Mouse (Mus musculus): Measurements from ENCODE around the gene Nenf.

The Nenf gene

DNA sequence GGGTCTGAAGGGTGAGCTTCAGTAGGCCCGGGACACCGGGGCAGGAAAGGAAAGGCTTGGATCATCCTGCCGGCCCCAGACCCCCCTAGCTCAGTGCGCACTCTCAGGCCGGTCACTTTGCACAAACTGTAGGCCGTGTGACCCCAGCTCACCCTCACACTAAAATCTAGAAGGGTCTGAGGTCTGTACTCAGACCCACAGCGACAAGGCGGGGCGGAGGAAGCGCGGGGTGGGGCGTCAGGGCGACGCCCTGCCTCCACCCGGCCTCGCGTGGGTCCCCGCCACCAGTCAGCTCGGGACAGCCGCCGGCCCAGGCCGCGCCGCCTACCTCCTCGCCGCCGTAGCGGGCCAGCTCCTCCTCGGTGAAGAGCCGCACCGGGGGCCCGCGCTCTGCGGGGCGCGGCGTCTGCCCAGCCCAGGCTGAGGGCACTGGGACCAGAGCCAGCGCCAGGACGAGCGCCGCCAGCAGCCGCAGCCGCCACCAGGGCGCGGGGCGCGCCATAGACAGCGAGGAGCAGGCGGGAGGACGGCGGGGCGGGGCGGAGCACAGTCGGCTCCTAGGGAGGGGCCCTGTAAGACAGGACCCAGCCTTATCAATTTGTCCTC, at the start of gene Nenf:
Gene Nenf, minus strand, starts transcription at position 604 of the 606 bp plus-strand sequence.
- peak; percentile 86 for DNase-seq

DNA sequence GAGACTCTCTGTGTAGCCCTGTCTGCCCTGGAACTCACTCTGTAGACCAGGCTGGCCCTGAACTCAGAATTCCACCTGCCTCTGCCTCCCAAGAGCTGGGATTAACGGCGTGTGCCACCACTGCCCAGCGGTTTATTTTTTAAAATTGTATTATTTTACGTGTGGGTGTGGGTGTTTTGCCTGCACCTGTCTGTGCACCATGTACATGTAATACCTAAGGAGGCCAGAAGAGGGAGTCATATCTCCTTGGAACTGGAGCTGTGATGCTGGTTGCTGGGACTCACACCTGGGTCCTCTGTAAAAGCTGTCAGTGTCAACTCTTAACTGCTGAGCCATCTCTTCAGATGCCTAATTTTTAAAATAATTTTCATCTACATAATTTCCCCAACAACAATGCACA, 46.5 kb upstream of the Nenf start:
- peak; percentile 57 for DNase-seq

DNA sequence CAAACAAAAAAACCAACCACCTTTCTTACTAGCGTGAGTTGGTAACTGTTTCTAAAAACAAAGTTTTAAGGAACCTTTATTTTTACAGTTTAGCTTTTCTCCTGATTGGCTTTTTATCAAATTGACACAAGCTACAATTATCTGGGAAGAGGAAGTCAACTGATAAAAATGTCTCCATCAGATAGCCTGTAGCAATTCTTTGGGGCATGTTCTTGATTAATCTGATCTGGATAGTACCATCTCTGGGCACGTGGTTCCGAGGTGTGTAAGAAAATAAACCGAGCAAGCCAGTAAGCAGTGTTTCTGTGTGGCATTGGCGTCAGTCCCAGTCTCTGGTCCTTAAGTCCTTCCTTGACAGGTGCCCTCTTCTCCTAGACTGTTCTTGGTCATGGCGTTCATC, 44.4 kb upstream of the Nenf start:
- DNase-seq: no peak

- no peak for DNase-seq
These were observed 41.5 kb upstream of the Nenf start for GRCm38 (mm10) chr1:191359478-191359877.

DNA sequence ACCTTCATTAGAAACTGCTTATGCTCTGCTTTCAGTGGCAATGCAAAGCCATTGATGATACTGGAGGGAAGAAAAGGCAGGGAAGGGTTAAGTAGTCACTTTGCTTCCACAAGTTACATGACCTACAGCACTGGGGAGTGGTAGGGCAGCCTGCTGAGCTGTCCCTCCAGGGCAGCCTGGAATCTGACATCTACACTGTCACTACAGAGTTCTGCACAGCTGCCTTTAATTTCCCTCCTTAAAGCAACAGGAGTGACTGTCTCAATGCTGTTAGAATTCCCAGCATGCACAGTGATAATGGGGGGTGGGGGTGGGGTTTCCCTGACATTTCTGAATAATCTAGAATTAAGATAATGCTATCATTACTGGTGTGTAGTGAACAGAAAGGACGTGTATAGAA, 38.9 kb upstream of the Nenf start:
- DNase-seq: no peak

DNA sequence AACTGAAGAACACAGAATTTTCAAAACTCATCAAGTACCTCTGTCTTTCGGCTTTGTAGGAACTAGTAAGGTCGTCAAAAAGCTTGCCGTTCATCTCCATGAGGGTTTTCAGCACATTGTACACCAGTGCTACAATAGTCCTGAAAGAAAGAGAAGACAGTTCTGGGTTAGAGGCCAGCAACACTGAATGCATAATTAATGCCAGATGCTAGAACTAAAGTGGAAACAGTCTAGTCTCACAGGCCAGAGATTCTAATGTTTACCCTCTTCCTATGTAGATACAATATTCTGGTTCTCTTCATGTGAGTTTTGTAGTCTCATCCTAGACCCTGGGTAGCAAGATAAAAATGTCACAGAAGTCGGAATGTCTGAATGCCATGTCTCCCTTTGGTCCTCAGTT, 35.8 kb upstream of the Nenf start:
- no peak for DNase-seq

DNA sequence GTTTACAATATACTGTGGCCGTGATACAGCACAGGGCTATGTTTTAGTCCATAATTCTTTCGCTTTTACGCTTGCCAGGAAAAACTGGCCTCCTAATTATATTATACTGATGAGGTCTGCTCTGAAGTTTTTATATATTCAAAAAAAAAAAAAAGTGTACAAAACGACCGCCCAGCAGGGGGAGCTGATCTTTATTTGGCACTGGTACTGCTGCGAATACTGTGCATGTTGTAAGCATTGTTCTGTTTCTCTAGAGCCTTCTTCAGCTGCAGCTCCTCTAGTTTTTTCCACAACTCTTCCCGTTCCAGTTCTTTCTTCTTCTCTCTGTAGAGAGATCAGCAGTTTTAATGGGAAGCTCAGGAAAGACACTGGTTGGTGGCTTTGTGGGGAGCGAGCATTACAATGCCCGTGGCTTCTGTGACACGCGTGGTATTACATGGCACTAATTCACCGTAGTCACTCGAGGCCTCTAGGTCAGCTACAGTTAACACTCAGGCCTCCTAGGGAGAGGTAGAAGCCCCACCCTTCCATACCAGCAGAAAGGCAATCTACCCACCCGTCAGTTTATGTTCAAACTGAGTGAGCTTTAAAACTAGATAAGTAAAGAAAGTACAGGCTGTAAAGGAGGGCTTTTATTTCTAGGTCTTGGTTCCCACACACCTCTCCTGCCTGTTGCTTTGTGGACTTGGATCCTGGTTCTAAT, 34.9 kb upstream of the Nenf start:
- DNase-seq: peak; percentile 30

DNA sequence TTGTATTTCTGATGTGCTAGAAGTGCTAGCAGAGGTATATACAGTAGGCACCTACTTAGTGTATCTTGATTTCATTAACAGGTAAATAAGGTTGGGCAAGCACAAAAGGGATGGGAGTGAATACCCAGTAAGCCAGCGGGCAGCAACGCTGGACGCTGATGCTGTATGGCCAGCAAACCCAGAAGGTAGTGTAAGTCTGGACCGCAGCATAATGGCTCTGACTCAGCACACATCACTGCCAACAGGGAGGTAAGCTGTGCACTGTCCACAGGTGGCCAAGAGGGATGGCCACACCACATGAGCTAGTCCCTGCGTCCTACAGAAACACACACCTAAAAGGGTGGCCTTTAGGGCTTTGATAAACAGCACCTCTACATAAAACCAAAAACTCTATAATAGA, 32.4 kb upstream of the Nenf start:
- no peak for DNase-seq

GRCm38 (mm10) chr1:191349486-191350037, 31.6 kb upstream of the Nenf start:
- DNase-seq: no peak

DNA sequence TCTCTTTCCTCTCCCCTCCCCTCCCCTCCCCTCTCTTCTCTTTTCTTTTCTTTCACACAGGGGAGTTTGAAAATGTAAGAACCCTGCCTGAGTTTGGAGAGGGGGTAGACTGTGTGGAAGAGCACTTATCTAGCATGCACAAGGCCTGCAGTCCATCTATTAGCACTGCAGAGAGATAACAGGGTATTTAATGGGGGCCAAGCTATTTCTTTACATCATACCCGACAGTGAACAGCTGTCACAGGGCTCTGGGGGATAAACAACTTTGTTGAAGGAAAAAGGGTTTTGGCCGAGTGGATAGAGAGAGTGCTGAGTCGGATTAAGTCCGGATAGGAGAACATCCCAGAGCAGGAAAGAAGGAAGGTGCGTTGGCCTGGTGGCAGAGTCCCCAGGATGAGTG, 31.0 kb upstream of the Nenf start:
- no peak for DNase-seq

- no peak for DNase-seq
These were observed 30.6 kb upstream of the Nenf start for GRCm38 (mm10) chr1:191348592-191348991.

DNA sequence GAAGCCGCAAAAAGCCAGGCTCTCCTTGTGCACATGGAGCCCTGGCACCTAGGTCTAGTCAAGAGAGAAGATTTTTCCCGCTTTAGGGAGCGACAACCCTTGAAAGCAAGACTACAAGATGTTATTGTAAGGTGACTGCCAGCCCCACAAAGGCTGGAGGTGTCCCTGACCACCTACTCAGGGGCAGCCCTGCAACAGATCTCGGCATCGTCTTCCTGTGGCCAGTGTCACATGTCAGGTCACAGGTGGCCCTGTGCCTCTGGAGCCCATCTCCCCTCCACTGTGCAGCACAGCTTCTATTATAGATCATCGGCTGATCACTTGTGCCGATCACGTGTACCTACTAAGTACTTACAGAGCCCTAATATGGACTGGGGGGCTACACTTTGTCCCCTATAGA, 29.6 kb upstream of the Nenf start:
- DNase-seq: no peak

- no peak for DNase-seq
These were observed 22.5 kb upstream of the Nenf start for GRCm38 (mm10) chr1:191340530-191340929.

DNA sequence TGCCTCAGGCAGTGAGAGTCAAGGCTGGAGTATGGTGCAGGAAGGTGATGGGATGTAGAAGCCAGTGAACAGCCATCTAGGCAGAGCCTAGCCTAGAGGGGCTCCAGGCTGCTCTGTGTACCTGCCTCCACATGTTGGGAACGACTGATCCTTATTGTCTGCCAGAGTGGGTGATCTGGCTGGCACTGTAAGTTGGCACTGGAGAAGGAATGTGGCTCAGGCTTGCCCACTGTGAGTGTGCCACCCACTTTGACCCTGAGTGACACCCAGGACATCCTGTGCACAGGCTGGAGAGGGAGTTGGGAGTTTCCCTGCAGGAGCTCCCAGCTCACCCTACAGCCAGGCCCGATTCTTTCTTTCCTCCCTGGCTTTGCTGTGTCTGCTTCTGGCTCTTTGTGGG, 21.9 kb upstream of the Nenf start:
- DNase-seq: no peak

DNA sequence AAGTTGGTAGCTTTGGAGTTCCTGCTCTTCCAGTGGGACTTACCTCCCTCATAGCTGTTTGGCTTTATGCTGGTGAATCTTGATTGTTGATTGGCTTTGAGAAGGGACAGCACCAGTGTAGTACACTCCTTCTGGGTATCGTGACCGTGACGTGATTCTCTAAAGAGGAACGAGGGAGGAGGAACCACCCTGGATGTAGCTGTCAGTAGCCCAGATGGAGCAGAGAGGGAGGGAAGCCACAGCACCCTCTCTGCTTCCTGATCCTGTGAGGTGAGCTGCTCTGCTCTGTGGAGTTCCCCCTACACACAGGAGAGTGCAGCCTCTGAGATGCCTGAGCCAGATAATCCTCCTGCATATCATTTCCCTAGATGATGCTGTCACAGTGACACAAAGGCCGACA, 16.5 kb upstream of the Nenf start:
- DNase-seq: no peak

GRCm38 (mm10) chr1:191330356-191330755, 12.4 kb upstream of the Nenf start:
- no peak for DNase-seq

GRCm38 (mm10) chr1:191328019-191328441, 10.0 kb upstream of the Nenf start:
- no peak for DNase-seq

GRCm38 (mm10) chr1:191327258-191327657, 9.3 kb upstream of the Nenf start:
- no peak for DNase-seq

DNA sequence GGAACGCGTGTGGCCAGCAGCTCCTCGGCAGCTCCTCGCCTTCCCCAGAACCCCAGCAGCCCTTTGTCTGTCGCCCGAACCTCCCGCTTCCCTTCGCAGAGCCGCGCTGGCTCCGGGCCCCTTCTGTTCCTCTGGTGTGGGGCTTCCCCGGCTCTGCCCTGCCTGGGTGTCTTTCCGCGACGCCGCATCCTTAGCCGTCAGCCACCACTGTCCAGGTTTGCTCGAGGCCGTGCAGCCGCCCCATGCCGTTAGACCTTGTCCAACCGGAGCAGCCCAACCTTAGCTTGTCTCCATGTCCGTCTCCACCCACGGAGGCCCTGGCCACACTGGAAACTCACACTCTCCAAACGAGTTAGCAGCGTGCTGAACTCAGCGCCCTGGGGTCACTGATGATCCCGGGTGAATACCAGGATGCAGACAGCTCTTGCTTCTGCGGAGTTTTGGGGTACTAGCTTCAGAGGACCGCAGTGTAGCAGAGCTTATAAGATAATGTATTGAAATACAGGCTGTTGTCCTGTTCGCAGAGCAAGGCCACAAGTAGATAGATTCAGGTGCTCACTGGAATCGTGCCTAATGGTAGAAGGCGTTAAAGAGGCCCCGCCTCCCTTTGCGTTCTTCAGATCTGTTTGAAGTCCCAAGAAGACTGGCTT, 8.4 kb upstream of the Nenf start:
- peak; percentile 76 for DNase-seq

DNA sequence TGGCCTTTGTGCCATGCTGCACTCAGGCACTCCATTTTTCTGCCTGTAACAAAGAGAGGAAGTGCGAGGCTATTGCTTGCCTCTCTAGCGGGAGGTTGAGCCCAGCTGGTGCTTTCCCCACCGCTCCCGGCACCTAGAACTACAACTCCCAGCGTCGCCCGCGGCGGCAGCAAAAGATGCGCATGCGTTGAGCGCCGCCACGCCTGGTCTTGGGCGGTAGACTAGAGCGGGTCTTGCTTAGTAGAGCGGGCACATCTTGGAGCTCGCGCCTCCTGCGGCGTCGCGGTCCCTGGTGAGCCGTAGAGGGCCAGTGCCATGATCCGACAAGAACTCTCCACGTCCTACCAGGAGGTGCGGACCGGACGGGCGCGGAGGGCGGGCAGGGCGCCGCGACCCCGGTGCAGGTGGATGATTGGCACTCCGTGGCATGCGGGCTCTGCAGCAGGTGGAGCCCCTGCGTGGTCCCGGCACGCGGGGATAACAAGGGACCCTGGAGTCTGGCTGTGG, 7.8 kb upstream of the Nenf start, which contains the start of gene Tmem206:
Gene Tmem206, plus strand, starts transcription at position 187 of the 507 bp plus-strand sequence.
- DNase-seq: peak; percentile 97

GRCm38 (mm10) chr1:191324733-191325590, 7.0 kb upstream of the Nenf start:
- no peak for DNase-seq

DNA sequence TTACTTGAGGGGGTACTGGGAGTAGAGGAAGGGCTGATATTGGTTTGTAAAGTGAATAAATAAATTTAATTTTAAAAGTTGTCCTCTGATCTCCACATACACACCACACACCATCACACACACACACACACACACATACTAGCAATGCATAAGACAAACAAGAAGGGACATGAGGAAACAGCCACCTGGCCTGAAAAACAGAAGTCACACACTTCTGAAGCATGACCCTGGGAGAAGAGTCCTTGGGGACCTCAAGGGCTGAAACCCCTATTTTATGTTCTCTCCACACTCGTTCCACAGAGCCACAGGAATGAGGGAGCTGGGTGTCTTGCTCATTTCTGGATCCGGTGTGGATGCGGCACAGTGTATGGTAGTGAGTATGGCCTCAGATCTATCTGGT, 5.4 kb upstream of the Nenf start:
- no peak for DNase-seq

DNA sequence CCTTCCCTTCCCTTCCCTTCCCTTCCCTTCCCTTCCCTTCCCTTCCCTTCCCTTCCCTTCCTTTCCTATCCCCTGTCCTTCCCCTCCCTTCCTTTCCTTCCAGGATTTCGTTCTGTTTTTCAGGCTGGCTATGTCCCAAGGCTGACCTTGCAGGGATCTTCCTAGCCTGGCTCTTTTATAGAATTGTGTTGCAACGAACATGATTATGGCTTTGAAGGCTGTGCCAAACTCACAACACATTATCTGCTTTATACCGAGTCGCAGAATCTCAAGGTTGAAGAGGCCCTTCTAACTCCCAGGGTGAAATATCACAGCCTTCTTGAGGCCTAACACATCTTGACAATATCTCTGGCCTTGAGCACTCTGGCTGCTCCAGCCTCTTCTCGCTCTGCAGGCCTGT, 692 bp upstream of the Nenf start:
- no peak for DNase-seq

Measured in thymus, postnatal 25 days (tissue).